ENCODE assay signal across 9 mouse cellular contexts in genomic region chr5:114573920-114574628, GRCm38 (mm10). TPM values are rescaled to one million over a fixed set of nuclear protein-coding genes. Genes with fewer than 3 reads are reported as not detected.
DNase-seq lines count a peak whose midpoint lies in the region; ATAC-seq lines count a peak whose summit lies in the region.
"Had no signal": no experiment of that assay in that cellular context is flagged by ENCODE, and none has a peak within 500 bp of the region (broad histone marks: within the 10 kb centered on the region; RNA-seq: fewer than 3 reads in every experiment).

No protein-coding gene starts in this region.

- no peak overlapping the region for H3K9ac ChIP-seq in kidney, embryonic 15.5 days
- H3K9ac ChIP-seq in hindbrain, embryonic 12.5 days: no peak overlapping the region

- 51% methylated on average over 12 of the region's 12 CpGs for WGBS in kidney, embryonic 15.5 days
- 63% methylated on average over 12 of the region's 12 CpGs for WGBS in hindbrain, embryonic 12.5 days

- H3K27ac ChIP-seq in kidney, embryonic 15.5 days: 0 out of 2 replicates have a peak overlapping the region, but pooled peaks have one; percentile 24
- H3K27ac ChIP-seq in hindbrain, embryonic 12.5 days: peak overlapping the region; percentile 80; the same call in 1 of the 2 replicates

- no peak overlapping the region for H3K4me3 ChIP-seq in kidney, embryonic 15.5 days (replicated peaks)
- H3K4me3 ChIP-seq in hindbrain, embryonic 12.5 days: 0 out of 2 replicates have a peak overlapping the region, but pooled peaks have one; percentile 10

- intact Hi-C loops in gastrocnemius, postnatal 36 days (cut with DNase I): loop anchor here (5.0 kb wide), 1 partner anchor 112 kb away; no protein-coding TSS in a partner anchor

- H3K27me3 ChIP-seq in kidney, embryonic 15.5 days: peaks cover 26% of the 10 kb centered on the region; the same call in 1 of the 2 replicates
- H3K27me3 ChIP-seq in hindbrain, embryonic 12.5 days: 0 out of 2 replicates have a peak, but pooled peaks cover 8% of the 10 kb centered on the region

- no peak for ATAC-seq in kidney, embryonic 15.5 days (replicated peaks; ENCODE audit: low FRiP score)
- ATAC-seq in hindbrain, embryonic 12.5 days (ENCODE audit: low FRiP score): no peak

- peak overlapping the region; percentile 0; the same call in 1 of the 2 replicates for H3K4me2 ChIP-seq in kidney, embryonic 15.5 days
- peak overlapping the region; percentile 37; the same call in 1 of the 2 replicates for H3K4me2 ChIP-seq in hindbrain, embryonic 12.5 days (replicated peaks)

- no peaks in the 10 kb centered on the region for H3K36me3 ChIP-seq in kidney, embryonic 15.5 days
- 0 out of 2 replicates have a peak, but pooled peaks cover under 1% of the 10 kb centered on the region for H3K36me3 ChIP-seq in hindbrain, embryonic 12.5 days

- H3K4me1 ChIP-seq in kidney, embryonic 15.5 days: peaks cover 94% of the 10 kb centered on the region
- H3K4me1 ChIP-seq in hindbrain, embryonic 12.5 days: peaks cover 94% of the 10 kb centered on the region

- DNase-seq in kidney, adult 9 months: no peak
- peak; percentile 90 for DNase-seq in adrenal gland, postnatal 14 days
- peak; percentile 76 for DNase-seq in lung, postnatal 36 days
- DNase-seq in gastrocnemius, postnatal 25 days: no peak
- DNase-seq in frontal cortex, postnatal 10 days (ENCODE audit: low spot score in 2 of 2): no peak
- DNase-seq in gastrocnemius, postnatal 36 days: no peak
- DNase-seq: cerebellum, adult 9-11 months had no signal

- H3K9me3 ChIP-seq in kidney, embryonic 15.5 days (replicated peaks): no peaks in the 10 kb centered on the region
- H3K9me3 ChIP-seq in hindbrain, embryonic 12.5 days (replicated peaks): no peaks in the 10 kb centered on the region

RNA-seq across cellular contexts. Expression of gene Fam222a, which starts 6.3 kb away (rescaled TPM):
- polyA plus RNA-seq in kidney, embryonic 15.5 days (2015; fragmentation: Nextera tagmentation; extraction: Ambion mirVana): 4.4 and 4.7 TPM in 2 replicates
- total RNA-seq in adrenal gland, postnatal 14 days (2021): 55.8 and 77.0 TPM in 2 replicates
- polyA plus RNA-seq in hindbrain, embryonic 12.5 days (2016; fragmentation: Nextera tagmentation; extraction: Ambion mirVana): 9.4 and 9.9 TPM in 2 replicates
- under 1 TPM; 0.29 to 0.54 TPM for total RNA-seq in gastrocnemius, postnatal 25 days (2021)
- under 1 TPM; 0.22 to 0.28 TPM for total RNA-seq in gastrocnemius, postnatal 36 days (2021)

Comparison
In these comparisons a context has a peak if more than half of its experiments do, and no peak if none do; other contexts are left out.
1. DNase-seq: peak in adrenal gland, postnatal 14 days (single experiment) and lung, postnatal 36 days (single experiment); none in kidney, adult 9 months (single experiment), gastrocnemius, postnatal 25 days (single experiment), frontal cortex, postnatal 10 days (0 of 2) and gastrocnemius, postnatal 36 days (0 of 2).
2. RNA of gene Fam222a, which starts 6.3 kb away (total RNA-seq): 55.8 to 77.0 TPM in adrenal gland, postnatal 14 days; 0.29 to 0.54 TPM in gastrocnemius, postnatal 25 days and 0.22 to 0.28 TPM in gastrocnemius, postnatal 36 days; every median in the first group is over 10 times any median in the second.